Mouse (Mus musculus) urinary bladder, postnatal 14 days (tissue): Measurements from ENCODE around the gene Cry2.

Source experiments
- DNase-seq: peaks from one replicate; pipeline ENCODE4 v3.0.0; 2021; ENCODE audit warnings: low spot score

Gene Cry2

DNA sequence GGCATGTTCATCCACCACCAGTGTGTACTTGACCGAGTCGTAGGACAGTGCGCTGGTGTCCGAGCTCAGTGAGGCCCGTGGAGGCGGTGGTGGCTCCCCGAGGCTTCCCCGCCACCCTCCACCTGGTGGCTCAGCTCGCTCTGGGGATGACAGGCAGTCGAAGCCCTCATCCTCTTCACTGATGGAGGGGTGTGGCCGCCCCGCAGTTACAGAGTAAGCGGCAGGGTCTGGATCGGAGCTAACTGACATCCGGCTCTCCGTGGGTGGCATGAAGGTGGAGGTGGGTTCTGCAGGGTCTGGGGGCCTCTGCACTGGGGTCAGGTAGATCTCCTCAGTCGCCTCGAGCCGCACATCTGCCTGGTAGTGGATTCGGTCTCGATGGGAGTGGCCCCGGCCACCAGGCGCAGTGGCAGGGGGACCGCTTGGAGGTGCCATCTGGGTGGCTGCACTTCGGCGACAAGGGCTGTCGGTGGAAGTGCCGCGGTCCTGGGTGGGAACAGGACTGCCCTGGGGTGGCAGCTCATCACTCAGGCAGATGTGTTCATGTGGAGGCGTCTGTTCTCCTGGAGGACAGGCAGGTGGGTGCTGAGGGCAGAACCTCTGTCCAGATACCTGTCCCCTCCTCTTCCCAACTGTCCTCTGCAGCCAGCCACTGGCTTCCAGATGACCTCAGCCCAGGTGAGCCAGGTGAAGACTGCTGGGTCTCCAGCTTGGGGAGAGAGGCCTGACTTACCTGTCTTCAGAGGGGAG, 46.8 kb downstream of the Cry2 start:
- DNase-seq, result no peak

DNA sequence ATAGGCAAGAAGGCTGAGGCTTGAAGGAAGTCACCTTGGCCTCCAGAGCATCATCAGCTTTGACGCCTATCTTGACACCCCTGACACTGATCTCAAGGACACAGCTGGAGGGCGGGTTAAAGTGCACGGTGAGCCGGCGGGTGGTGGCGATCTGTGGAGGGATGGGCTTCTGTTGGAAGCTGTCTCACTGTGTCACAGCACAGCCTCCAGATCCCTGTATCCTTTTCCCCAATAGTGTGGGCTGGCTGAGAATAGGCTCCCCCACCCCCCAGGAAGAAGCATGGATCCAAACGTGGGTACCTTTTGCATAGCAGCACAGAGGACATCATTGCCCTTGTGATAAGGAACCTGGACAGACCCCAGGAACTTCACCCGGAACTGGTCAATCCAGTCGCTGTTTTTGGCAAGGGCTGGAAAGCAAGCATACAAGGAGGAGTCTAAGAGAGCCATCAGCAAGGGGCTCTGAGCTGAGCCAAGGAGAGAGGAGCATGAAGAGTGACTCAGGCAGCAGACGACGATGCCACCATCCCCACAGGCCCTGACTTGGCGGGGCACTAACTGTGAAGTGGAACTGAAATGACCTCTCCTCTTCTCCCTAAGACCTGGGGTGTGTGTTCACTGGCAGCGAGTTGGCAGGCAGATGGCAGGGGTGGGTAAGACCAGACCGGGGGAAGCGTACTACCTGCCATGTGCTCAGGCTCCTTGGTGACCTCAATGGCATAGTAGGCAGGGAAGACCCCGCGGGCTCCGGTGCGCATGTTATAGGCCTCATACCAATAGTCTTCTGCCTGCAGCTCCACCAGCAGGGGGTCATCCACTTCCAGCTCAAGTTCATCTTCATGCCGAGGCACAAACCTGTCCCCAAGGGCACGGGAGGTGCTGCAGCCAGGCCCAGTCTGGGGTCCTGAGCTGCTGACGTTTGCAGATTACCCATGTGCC, 48.5 kb downstream of the Cry2 start:
- no peak for DNase-seq

DNA sequence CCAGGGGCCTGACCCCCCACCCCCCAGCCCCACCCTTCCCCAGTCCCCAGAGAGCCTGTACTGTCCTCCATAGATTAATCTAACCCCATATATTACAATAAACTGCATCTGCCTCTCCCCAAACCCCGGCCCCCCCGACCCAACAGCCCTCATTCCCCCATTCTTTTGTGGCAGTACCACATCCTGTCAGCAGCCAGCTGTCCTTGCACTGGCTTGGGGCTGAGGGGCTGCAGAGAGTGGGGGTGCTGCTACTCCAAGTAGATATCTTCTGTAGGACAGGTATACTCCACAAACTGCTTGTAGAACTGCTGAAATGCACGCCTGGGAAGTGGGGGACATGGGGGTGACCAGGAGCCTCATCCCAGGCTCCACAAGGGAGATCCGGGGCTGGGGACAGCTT, 49.7 kb downstream of the Cry2 start:
- no peak for DNase-seq

DNA sequence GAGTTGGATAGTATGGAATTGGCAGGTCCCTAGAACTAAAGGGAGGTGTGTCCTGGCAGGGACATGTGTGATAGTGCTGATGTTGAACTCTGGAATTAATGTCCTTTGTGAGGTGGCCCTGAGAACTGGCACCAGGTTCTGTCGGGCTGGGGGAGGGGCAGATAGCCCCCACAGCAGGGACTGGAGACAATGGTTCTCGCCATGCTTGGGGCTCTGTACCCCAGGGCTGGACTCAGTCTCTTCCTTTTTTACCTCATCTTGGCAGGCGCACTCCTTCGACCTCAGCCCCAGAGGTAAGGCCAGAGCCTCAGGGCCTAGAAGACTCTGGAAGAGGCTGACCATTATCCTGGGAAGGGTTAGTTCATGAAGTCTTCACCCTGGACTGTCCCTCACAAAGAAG, 51.1 kb downstream of the Cry2 start:
- DNase-seq, result no peak

DNA sequence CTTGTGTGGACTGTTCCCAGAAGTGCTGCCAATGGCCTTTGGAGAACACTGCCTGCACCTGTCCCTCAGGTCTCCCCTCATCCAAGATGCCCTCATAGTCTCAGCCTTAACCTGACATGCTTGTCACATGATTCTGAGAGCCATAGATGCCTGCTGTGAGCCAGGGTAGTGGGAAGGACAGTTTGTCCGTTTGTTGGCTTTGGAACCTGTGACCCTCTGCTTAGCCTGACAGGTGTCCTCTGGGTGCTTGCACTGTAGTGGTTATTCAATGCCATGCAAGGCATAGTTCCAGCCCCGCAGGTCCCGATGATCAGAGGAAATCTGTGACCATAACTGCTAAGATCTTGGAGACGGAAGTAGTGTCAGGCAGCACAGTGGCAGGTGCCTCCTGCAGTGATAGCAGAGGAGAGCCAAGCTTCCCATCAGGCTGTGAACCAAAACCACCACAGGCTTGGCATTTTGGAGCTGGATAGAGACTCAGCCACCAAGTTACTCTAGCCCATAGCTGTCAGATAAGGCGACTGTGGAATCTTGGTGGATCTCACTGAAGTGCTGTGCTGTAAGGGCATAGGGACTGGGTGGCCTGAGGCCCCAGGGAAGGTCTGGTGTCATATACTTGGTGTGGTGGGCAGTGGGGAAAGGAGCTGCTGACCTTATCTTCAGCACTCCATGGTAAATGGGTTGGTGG, 51.8 kb downstream of the Cry2 start, which contains the start of gene 1700029I15Rik:
1700029I15Rik (plus strand) TSS at position 638 of the 688 bp plus-strand sequence.
- no peak for DNase-seq

DNA sequence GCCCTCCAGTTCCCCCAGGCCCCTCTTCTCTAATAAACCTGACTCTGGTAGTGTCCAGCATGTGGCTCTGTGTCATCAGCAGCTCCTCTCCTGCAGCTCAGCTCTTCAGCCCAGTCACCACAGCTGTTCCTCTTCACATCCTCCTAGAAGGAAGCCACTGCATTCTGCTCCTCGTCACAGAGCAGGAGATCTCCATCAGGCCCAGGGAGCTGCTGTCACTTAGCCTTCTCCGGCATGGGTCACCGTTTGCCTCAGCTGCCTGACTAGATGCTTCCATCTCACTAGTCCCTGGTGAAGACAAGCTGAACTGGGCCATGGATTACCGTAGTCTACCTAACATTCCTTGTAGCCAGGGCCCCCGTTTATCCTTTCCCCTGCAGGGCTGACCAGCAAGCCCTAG, 52.7 kb downstream of the Cry2 start:
- no peak for DNase-seq

DNA sequence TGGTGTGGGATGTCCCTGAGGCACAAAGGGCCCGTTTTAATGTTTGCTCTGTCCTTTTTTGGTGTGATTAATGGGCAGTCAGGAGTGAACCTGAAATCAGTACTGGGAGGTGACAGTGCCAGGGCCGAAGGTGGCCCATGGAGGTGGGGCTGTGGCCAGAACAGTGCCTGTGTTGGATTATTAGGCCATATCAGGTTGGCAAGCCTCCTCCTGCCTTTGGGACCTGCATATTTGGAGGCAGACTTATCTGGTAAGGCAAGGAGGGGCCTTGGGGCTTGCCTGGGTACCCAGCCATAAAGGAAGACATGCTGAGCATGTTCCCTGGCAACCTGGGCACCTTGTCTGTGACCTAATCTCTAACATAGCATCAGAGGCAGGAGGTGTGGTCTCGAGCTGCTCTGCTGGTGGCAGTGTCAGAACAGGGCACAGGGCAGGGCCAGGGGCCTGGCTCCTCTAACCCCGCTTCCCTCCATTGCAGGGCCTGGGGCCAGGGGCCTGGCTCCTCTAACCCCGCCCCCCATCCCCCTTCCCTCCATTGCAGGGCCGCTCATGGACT, 53.3 kb downstream of the Cry2 start:
- DNase-seq, result no peak

DNA sequence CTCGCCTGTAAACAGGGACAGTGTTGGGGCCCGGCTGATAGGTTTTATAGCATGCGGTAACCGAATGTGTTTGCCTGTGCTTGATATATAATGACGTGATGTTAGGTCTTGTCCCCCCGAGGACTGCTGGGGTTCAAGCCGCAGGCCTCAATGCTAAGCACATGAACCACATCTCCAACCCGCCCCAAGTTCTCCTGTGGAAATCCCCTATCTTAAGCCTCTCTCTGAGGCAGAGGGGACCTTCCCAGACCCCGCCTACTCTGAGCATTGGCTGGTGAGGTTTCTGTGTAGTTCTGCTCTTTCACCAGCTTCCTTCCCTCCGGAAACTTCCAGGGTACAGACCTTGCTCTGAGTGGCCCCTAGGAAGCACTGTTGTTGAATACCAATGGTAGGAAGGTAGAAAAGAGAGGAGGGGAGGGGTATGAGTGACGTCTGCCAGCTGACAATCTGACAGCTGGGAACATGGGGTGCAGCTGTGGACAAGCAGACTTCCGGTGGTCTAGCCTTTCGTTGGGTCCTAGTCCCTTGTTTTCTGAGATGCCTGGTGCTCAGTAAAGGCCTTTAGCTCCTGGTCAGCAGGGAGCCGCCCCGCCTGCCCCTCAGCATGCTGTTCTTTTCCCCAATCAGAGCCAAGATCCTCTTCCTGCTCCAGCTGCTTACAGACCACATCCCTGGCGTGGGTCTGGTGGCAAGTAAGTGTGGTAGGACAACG, 53.9 kb downstream of the Cry2 start:
- DNase-seq, result no peak

DNA sequence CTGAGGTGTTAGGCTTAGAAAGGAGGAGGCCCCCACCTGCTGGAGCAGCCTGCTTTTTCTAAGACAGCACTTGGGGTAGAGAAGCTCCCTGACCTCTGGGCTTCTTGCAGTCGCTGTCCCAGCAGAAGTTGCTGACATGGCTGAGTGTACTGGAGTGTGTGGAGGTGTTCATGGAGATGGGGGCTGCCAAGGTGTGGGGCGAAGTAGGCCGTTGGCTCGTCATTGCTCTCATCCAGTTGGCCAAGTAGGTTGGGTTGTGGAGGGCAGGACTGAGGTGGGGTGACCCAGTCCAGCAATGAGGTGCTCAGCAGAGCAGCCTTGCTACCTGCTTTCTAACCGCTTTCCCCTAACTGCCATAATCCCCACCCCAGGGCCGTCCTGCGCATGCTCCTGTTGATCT, 56.5 kb downstream of the Cry2 start:
- DNase-seq, result no peak

DNA sequence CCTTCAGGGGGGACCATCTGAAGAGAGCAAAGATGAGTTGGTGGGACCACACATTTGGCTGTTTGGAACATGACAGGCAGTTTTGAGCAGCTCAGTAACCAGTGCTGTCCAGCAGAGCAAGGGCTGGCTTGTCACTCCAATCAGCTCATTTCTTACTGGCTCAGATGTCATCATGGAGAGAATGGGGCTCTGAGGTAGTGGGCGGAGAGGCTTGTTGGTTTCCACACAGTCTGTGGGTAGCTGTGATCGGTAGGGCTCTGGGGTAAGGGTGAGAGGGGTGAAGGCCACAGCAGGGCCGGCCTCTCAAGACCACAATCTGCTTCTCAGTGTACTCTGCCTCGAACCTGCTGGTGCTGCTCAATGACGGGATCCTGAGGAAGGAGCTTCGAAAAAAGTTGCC, 57.5 kb downstream of the Cry2 start:
- DNase-seq, result no peak

DNA sequence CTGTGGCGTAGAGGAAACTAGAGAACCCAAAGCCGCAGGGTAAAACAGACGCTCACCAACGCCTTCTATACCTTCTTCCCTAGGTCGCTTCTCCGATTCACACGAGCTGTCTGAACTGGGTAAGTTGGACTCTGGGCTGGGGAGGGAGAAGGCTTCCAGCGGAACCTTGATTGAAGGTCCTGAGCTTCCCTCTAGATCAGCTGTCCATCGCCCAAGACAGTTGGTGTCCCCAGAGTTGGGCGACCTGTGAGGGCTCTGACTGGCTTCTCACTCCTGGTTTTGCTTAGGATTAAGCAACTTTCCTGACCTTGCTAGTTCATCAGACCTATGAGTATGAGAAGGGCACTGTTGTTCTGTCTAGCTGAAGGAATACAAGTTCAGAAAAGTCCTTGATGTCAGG, 58.1 kb downstream of the Cry2 start:
- no peak for DNase-seq

DNA sequence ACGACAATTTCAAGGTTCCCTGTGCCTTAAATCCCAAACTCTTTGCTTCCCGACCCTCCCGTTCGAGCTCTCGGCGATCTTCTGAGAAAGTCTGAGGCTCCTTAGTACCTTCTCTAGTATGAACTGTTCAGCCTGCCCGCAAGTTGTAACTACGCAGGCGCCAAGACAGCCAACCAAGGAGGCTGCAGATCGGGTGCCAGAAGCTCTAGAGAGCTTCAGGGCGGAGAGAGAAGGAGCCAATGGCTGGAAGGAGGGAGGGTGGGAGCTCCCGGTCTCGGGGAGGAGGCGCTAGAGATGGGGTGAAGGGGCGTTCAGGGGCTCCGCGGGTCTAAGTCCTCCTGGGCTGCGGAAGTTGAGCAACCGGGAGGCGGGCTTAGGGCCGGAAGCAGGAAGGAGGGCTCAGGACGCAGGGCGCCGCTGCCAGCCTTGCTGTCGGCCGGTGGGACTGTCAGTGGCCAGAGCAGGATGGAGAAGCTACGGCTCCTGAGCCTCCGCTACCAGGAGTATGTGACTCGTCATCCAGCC, 58.7 kb downstream of the Cry2 start:
- peak; percentile 96 for DNase-seq

DNA sequence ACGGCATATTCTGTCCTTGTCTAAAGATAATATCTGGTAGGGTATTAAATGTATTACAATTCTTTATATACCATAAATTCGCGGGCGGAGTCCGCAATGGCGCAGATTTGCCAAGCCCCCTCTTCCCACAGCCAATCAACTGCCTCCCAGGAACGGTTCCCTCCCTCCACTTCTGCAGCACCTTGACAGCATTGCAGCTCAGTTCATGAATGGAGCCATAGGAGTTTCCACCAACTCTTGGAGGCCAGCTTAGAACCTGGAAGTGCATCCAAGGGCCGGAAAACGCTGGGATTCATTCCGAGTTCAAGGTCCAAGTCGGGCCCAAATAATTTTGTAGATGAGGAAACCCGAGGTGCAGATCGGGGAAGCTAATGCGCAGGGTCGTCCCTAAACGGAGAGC, 59.3 kb downstream of the Cry2 start, which contains the start of the genes Pex16 and Large2:
Pex16 (plus strand) TSS at position 163 of the 400 bp plus-strand sequence.
Large2 (minus strand) TSS at position 356 of the 400 bp plus-strand sequence.
- peak; percentile 47 for DNase-seq

DNA sequence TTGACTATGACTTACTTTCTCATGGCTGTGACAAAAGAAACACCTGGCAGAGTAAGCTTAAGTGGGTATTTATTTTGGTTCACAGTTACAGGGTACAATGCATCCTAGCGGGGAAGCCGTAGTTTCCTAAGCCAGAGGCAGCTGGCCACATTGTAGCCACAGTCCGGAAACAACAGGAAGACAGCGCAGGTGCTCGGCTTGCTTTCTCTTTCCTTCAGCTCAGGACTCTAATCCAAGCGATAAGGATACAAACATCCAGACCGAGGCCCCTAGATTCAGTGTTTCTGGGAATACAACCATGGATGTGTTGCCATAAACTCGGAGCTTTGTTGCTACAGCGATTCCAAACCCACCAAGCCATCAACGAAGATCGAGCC, 60.4 kb downstream of the Cry2 start:
- no peak for DNase-seq

DNA sequence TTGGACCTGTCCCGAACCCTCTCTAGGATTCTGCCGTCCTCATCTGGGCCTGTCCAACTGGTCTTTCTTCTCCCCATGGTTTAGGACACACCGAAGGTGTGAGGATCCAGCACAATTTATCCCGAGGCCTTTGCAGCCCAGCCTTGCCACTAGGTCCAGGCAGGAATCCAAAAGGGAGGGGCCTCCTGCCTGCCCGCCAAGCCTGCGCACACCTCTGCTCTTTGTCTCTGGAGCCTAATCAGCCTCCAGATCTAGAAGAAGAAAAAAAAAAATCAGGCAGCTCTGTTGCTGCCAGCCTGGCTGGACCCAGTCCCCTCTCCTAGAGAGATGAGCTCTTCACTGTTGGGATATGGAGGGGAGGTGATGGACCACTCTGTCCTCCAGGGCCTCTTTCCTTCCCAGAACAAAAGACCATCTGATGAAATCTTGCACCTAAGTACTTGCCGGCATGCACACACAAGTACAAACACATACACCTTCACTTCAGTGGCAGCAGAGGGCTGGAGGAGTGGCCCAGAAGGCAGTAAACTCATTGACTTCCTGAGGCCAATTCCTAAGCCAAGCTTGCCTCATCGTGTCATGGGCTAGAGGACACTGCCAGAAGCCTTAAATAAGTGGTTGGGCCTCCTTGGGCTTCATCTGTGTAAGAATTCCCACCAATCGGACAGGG, 60.9 kb downstream of the Cry2 start:
- peak; percentile 80 for DNase-seq

DNA sequence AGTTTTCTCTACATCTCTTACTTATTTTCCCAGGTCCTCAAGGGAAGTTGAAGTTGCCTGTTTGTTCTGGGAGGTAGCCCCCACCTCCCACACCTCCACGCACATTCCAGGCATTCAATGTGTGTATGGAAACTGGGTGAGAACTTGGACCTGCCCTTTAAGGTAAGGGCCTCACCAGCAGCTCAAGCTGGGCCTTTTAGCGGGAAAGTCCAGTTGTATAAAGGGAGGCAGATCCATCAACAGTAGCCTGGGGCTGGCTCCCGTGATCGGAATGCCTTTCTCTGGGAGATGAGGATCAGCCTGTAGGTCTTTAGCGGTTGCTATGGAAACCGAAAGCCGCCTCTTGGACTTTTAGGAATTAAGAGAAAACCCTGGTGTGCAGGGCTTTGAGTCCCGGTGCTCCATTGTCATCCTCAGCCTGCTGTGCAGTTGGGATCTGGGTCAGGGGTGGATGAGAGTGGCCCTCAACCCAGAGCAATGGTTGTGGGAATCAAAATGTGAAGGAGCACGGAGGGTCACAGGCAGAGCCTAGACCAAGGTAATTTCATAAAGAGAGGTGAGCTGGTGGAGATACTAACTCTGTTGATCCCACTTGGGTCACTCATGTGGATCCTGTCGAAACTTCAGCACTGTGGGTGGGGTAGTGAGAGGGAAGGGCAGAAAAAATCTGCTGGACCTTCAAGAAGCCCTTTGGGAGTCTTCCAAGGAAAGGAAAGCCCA, 61.7 kb downstream of the Cry2 start:
- DNase-seq, result no peak

DNA sequence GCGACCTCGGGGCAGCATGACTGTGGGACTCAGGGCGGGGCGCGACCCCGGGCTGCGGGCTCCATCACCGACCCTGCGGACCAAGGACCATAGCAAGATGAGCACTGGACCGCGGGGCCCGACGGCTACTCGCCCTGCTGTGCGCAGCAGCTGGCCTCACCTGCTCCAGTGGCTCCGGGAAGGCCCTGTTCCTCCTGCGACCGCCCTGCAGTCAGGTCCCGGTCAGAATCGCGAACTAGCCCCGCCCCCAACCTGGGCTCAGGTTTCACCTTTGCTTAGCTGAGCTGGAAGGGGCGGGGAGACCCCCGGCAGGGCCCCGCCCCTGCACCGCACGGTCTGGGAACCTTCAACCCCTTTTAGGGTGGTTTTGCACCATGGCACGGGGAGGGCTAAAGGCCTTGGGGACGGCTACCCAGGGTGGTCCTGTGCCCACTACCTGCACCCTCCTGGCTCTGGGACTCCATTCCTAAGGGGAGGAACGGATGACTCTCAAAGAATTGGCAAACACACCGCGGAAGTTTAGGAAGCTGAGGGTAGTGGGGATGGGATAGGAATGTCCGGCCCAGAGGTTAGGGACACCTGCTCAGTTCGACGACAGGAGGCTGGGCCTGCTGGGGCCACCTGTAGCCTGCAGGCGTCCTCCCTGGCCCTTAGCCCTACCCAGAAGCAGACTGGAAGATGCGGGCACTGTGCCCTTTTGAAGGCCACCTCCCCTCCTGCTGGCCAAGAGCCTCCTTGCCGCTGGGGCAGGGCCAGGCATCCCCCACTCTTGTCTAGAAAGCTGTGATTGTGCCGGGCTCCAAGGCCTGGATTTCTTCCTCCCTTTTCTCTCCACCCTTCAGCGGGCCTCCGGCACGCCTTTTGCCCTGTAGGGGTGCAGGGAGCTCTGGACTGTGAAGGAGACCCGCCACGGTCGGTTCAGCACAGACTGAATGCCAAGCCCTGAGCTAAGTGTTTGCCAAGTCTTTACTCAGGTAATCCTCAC, 62.7 kb downstream of the Cry2 start:
- DNase-seq, result peak; percentile 92

DNA sequence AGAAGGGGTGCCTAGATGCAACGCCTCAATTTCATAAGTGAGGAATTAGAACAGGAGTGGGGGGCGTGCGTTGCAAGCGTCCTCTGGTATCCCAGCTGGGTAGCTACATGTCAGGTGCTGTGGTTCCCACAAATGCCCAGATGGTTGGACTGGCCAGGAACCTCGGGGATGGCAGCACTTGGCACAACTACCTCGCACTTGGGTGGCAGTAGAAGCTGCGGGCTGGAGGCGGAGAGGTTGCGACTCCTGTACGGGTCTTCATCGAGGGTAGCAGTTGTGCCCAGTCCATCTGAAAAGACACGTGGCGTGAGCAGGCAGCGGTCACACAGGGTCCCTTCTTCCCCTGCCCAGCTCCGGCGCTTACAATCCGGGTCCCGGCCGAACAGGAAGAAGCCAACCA, 63.5 kb downstream of the Cry2 start:
- no peak for DNase-seq
